Mouse (Mus musculus): ENCODE results near the gene Mast3. TPM values are rescaled to one million over a fixed set of nuclear protein-coding genes. Genes with fewer than 3 reads are reported as not detected.

Mast3 gene
- polyA plus RNA-seq, 1 experiment from 2014 or later = 10.1 TPM

GRCm38 (mm10) chr8:70770748-70771147, 34.1 kb downstream of the Mast3 start:
- H3K9ac ChIP-seq (ENCODE audit: low read length) = no peak overlapping the region
- DNase-seq (ENCODE audit: low spot score, missing footprints) = no peak
- H3K36me3 ChIP-seq (ENCODE audit: control insufficient read depth, insufficient read depth, low read length) = peaks cover 15% of the 10 kb centered on the region
- peaks cover 2% of the 10 kb centered on the region; the same call in 1 of the 2 replicates for H3K27me3 ChIP-seq (ENCODE audit: control insufficient read depth, insufficient read depth, low read length)
- no peak overlapping the region for H3K4me2 ChIP-seq
- no peak overlapping the region for H3K27ac ChIP-seq (ENCODE audit: low read depth, low read length)
- WGBS = 94% methylated on average over 13 of the region's 13 CpGs
- no peaks in the 10 kb centered on the region for H3K9me3 ChIP-seq (ENCODE audit: control insufficient read depth, low read length)
- no peak for ATAC-seq (ENCODE audit: low FRiP score)
- no peak overlapping the region for H3K4me3 ChIP-seq (ENCODE audit: low read depth, low read length)
- peaks cover 18% of the 10 kb centered on the region for H3K4me1 ChIP-seq (ENCODE audit: control insufficient read depth, insufficient read depth, low read length)

GRCm38 (mm10) chr8:70769858-70770257, 35.0 kb downstream of the Mast3 start:
- no peak for ATAC-seq (ENCODE audit: low FRiP score)
- no peak overlapping the region for H3K4me3 ChIP-seq (ENCODE audit: low read depth, low read length)
- H3K9me3 ChIP-seq (ENCODE audit: control insufficient read depth, low read length) = no peaks in the 10 kb centered on the region
- no peak for DNase-seq (ENCODE audit: low spot score, missing footprints)
- no peak overlapping the region for H3K9ac ChIP-seq (ENCODE audit: low read length)
- WGBS = 73% methylated on average over 12 of the region's 12 CpGs
- H3K4me1 ChIP-seq (ENCODE audit: control insufficient read depth, insufficient read depth, low read length) = peaks cover 13% of the 10 kb centered on the region
- peaks cover 2% of the 10 kb centered on the region; the same call in 1 of the 2 replicates for H3K27me3 ChIP-seq (ENCODE audit: control insufficient read depth, insufficient read depth, low read length)
- peaks cover 15% of the 10 kb centered on the region for H3K36me3 ChIP-seq (ENCODE audit: control insufficient read depth, insufficient read depth, low read length)
- no peak overlapping the region for H3K4me2 ChIP-seq
- H3K27ac ChIP-seq (ENCODE audit: low read depth, low read length) = no peak overlapping the region

GRCm38 (mm10) chr8:70769359-70769758, 35.5 kb downstream of the Mast3 start:
- H3K27me3 ChIP-seq (ENCODE audit: control insufficient read depth, insufficient read depth, low read length) = peaks cover 2% of the 10 kb centered on the region; the same call in 1 of the 2 replicates
- WGBS = 8% methylated on average over 26 of the region's 26 CpGs
- peaks cover 15% of the 10 kb centered on the region for H3K36me3 ChIP-seq (ENCODE audit: control insufficient read depth, insufficient read depth, low read length)
- DNase-seq (ENCODE audit: low spot score, missing footprints) = peak; percentile 99
- peaks cover 13% of the 10 kb centered on the region for H3K4me1 ChIP-seq (ENCODE audit: control insufficient read depth, insufficient read depth, low read length)
- H3K9me3 ChIP-seq (ENCODE audit: control insufficient read depth, low read length) = no peaks in the 10 kb centered on the region
- H3K27ac ChIP-seq (ENCODE audit: low read depth, low read length) = no peak overlapping the region
- H3K4me3 ChIP-seq (ENCODE audit: low read depth, low read length) = no peak overlapping the region
- ATAC-seq (ENCODE audit: low FRiP score) = peak; percentile 68
- no peak overlapping the region for H3K9ac ChIP-seq (ENCODE audit: low read length)
- no peak overlapping the region for H3K4me2 ChIP-seq

GRCm38 (mm10) chr8:70768956-70769355, 35.9 kb downstream of the Mast3 start:
- Histone ChIP-seq H3K4me1 (ENCODE audit: control insufficient read depth, insufficient read depth, low read length) (peaks cover 13% of the 10 kb centered on the region), H3K4me2 (no peak overlapping the region), H3K36me3 (ENCODE audit: control insufficient read depth, insufficient read depth, low read length) (peaks cover 13% of the 10 kb centered on the region), H3K4me3 (ENCODE audit: low read depth, low read length) (no peak overlapping the region), H3K9ac (ENCODE audit: low read length) (no peak overlapping the region), H3K27me3 (ENCODE audit: control insufficient read depth, insufficient read depth, low read length) (peaks cover 2% of the 10 kb centered on the region; the same call in 1 of the 2 replicates), H3K27ac (ENCODE audit: low read depth, low read length) (no peak overlapping the region), H3K9me3 (ENCODE audit: control insufficient read depth, low read length) (no peaks in the 10 kb centered on the region)
- ATAC-seq (ENCODE audit: low FRiP score) = peak; percentile 10; the same call in 1 of the 2 replicates
- DNase-seq (ENCODE audit: low spot score, missing footprints) = no peak
- WGBS = 85% methylated on average over 16 of the region's 16 CpGs

GRCm38 (mm10) chr8:70768231-70768776, 36.5 kb downstream of the Mast3 start:
- no peak overlapping the region for H3K9ac ChIP-seq (ENCODE audit: low read length)
- H3K4me1 ChIP-seq (ENCODE audit: control insufficient read depth, insufficient read depth, low read length) = peaks cover 13% of the 10 kb centered on the region
- peaks cover 9% of the 10 kb centered on the region; the same call in 1 of the 2 replicates for H3K36me3 ChIP-seq (ENCODE audit: control insufficient read depth, insufficient read depth, low read length)
- H3K27me3 ChIP-seq (ENCODE audit: control insufficient read depth, insufficient read depth, low read length) = peaks cover 2% of the 10 kb centered on the region; the same call in 1 of the 2 replicates
- no peaks in the 10 kb centered on the region for H3K9me3 ChIP-seq (ENCODE audit: control insufficient read depth, low read length)
- ATAC-seq (ENCODE audit: low FRiP score) (no peak), DNase-seq (ENCODE audit: low spot score, missing footprints) (no peak)
- no peak overlapping the region for H3K4me2 ChIP-seq
- no peak overlapping the region for H3K27ac ChIP-seq (ENCODE audit: low read depth, low read length)
- WGBS = 95% methylated on average over 32 of the region's 32 CpGs
- no peak overlapping the region for H3K4me3 ChIP-seq (ENCODE audit: low read depth, low read length)

GRCm38 (mm10) chr8:70767503-70767902, 37.4 kb downstream of the Mast3 start:
- peaks cover 9% of the 10 kb centered on the region; the same call in 1 of the 2 replicates for H3K36me3 ChIP-seq (ENCODE audit: control insufficient read depth, insufficient read depth, low read length)
- no peaks in the 10 kb centered on the region for H3K9me3 ChIP-seq (ENCODE audit: control insufficient read depth, low read length)
- peaks cover 2% of the 10 kb centered on the region; the same call in 1 of the 2 replicates for H3K27me3 ChIP-seq (ENCODE audit: control insufficient read depth, insufficient read depth, low read length)
- H3K4me2 ChIP-seq = no peak overlapping the region
- DNase-seq (ENCODE audit: low spot score, missing footprints) (no peak), ATAC-seq (ENCODE audit: low FRiP score) (no peak)
- H3K9ac ChIP-seq (ENCODE audit: low read length) = no peak overlapping the region
- WGBS = 79% methylated on average over 6 of the region's 6 CpGs
- H3K4me3 ChIP-seq (ENCODE audit: low read depth, low read length) = no peak overlapping the region
- H3K4me1 ChIP-seq (ENCODE audit: control insufficient read depth, insufficient read depth, low read length) = peaks cover 13% of the 10 kb centered on the region
- no peak overlapping the region for H3K27ac ChIP-seq (ENCODE audit: low read depth, low read length)

- 6% methylated on average over 21 of the region's 21 CpGs for WGBS
- Histone ChIP-seq H3K9ac (ENCODE audit: low read length) (peak overlapping the region; percentile 54), H3K4me3 (ENCODE audit: low read depth, low read length) (peak overlapping the region; percentile 27), H3K27ac (ENCODE audit: low read depth, low read length) (no peak overlapping the region), H3K4me1 (ENCODE audit: control insufficient read depth, insufficient read depth, low read length) (peaks cover 13% of the 10 kb centered on the region), H3K9me3 (ENCODE audit: control insufficient read depth, low read length) (no peaks in the 10 kb centered on the region), H3K27me3 (ENCODE audit: control insufficient read depth, insufficient read depth, low read length) (peaks cover 2% of the 10 kb centered on the region; the same call in 1 of the 2 replicates), H3K36me3 (ENCODE audit: control insufficient read depth, insufficient read depth, low read length) (peaks cover 9% of the 10 kb centered on the region; the same call in 1 of the 2 replicates), H3K4me2 (peak overlapping the region; percentile 56)
- DNase-seq (ENCODE audit: low spot score, missing footprints) (peak; percentile 93), ATAC-seq (ENCODE audit: low FRiP score) (peak; percentile 16; the same call in 1 of the 2 replicates)
Measured at GRCm38 (mm10) chr8:70766571-70767440, 38.0 kb downstream of the Mast3 start.

- Histone ChIP-seq H3K27ac (ENCODE audit: low read depth, low read length) (no peak overlapping the region), H3K9ac (ENCODE audit: low read length) (peak overlapping the region; percentile 54), H3K4me2 (peak overlapping the region; percentile 56), H3K9me3 (ENCODE audit: control insufficient read depth, low read length) (no peaks in the 10 kb centered on the region), H3K36me3 (ENCODE audit: control insufficient read depth, insufficient read depth, low read length) (peaks cover 9% of the 10 kb centered on the region; the same call in 1 of the 2 replicates), H3K27me3 (ENCODE audit: control insufficient read depth, insufficient read depth, low read length) (peaks cover 2% of the 10 kb centered on the region; the same call in 1 of the 2 replicates), H3K4me3 (ENCODE audit: low read depth, low read length) (peak overlapping the region; percentile 27), H3K4me1 (ENCODE audit: control insufficient read depth, insufficient read depth, low read length) (peaks cover 13% of the 10 kb centered on the region)
- WGBS = 2% methylated on average over 34 of the region's 34 CpGs
- no peak for ATAC-seq (ENCODE audit: low FRiP score)
- DNase-seq (ENCODE audit: low spot score, missing footprints) = peak; percentile 90
Measured at GRCm38 (mm10) chr8:70765838-70766570, 38.9 kb downstream of the Mast3 start.
